Comparison of ENCODE assay signal across 10 mouse cellular contexts in the genomic region with DNA sequence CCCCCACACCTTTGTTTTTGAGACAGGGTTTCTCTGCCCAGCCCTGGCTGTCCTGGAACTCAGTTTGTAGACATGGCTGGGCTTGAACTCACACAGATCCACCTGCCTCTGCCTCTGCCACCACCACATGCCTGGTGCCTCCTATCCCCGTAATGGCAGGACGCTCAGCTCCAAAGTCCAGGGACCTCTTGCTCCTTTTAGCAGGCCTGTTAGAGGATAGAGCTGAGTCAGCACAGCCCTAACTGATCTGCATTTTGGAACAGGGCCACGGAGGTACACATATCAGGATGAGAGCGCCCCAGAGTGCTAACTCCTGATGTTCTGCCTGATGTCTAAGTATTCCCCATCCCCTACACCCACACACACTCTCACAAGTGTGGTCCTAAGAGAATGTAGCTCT. TPM values are rescaled to one million over a fixed set of nuclear protein-coding genes. Genes with fewer than 3 reads are reported as not detected.
A peak's percentile ranks its signal among the peaks of the same experiment; 100 is the strongest.
DNase-seq lines count a peak whose midpoint lies in the region; ATAC-seq and TF ChIP-seq lines count a peak whose summit lies in the region.
"Had no signal": no experiment of that assay in that cellular context is flagged by ENCODE, and none has a peak within 500 bp of the region (broad histone marks: within the 10 kb centered on the region; RNA-seq: fewer than 3 reads in every experiment).

TSS of gene Tmem86b (minus strand) at position 392 of the 400 bp plus-strand sequence.

- 96% methylated on average over 4 of the region's 4 CpGs for WGBS in thymus, adult 2 months
- 70% methylated on average over 4 of the region's 4 CpGs for WGBS in liver, embryonic 11.5 days
- 96% methylated on average over 4 of the region's 4 CpGs for WGBS in forebrain, embryonic 13.5 days

- no peak within 1 kb of the TSS for H3K4me3 ChIP-seq in thymus, adult 2 months (ENCODE audit: control insufficient read depth, insufficient read depth, low read length)
- H3K4me3 ChIP-seq in liver, embryonic 11.5 days (ENCODE audit: low read depth, low read length): peak within 1 kb of the TSS; percentile 46
- no peak within 1 kb of the TSS for H3K4me3 ChIP-seq in forebrain, embryonic 13.5 days
- H3K4me3 ChIP-seq: myocyte had no signal

- peak; percentile 21 for ATAC-seq in liver, embryonic 11.5 days (replicated peaks; ENCODE audit: low FRiP score)
- no peak for ATAC-seq in forebrain, embryonic 13.5 days
- no peak for ATAC-seq in frontal cortex, adult (ENCODE audit: low TSS enrichment)

- peak within 1 kb of the TSS; percentile 76 for H3K4me2 ChIP-seq in liver, embryonic 11.5 days
- no peak within 1 kb of the TSS for H3K4me2 ChIP-seq in forebrain, embryonic 13.5 days

- H3K36me3 ChIP-seq in thymus, adult 2 months (ENCODE audit: control insufficient read depth, insufficient read depth, low read length): peaks cover 73% of the 10 kb centered on the region
- peaks cover 41% of the 10 kb centered on the region for H3K36me3 ChIP-seq in liver, embryonic 11.5 days (ENCODE audit: control insufficient read depth, insufficient read depth, low read length)
- peaks cover 76% of the 10 kb centered on the region for H3K36me3 ChIP-seq in forebrain, embryonic 13.5 days (ENCODE audit: poor library complexity, severe bottlenecking)

- no peaks in the 10 kb centered on the region for H3K27me3 ChIP-seq in thymus, adult 2 months (ENCODE audit: control insufficient read depth, insufficient read depth, low read length)
- no peaks in the 10 kb centered on the region for H3K27me3 ChIP-seq in liver, embryonic 11.5 days (replicated peaks; ENCODE audit: control insufficient read depth, insufficient read depth, low read length)
- H3K27me3 ChIP-seq in forebrain, embryonic 13.5 days: no peaks in the 10 kb centered on the region

- H3K4me1 ChIP-seq in thymus, adult 2 months (replicated peaks; ENCODE audit: control insufficient read depth, insufficient read depth, low read length): no peaks in the 10 kb centered on the region
- peaks cover 24% of the 10 kb centered on the region for H3K4me1 ChIP-seq in liver, embryonic 11.5 days (replicated peaks; ENCODE audit: control insufficient read depth, insufficient read depth, low read length)
- no peaks in the 10 kb centered on the region for H3K4me1 ChIP-seq in forebrain, embryonic 13.5 days

- no peaks in the 10 kb centered on the region for H3K9me3 ChIP-seq in liver, embryonic 11.5 days (ENCODE audit: control insufficient read depth, low read length)
- H3K9me3 ChIP-seq in forebrain, embryonic 13.5 days (replicated peaks): no peaks in the 10 kb centered on the region

- peak; percentile 19 for DNase-seq in adrenal gland, postnatal 10 days
- DNase-seq in adrenal gland, postnatal 36 days: no peak
- DNase-seq in thymus, adult 2 months: no peak
- no peak for DNase-seq in thymus, postnatal 36 days
- no peak for DNase-seq in liver, embryonic 11.5 days (ENCODE audit: low spot score)
- DNase-seq in adipocyte (ENCODE audit: low spot score): no peak
- DNase-seq: thymus, postnatal 14 days had no signal

- TF ChIP-seq POLR2A in thymus, adult 2 months (IDR thresholded peaks at IDR 0.05; ENCODE audit: control insufficient read depth, extremely low read depth, insufficient read depth, low read length, poor library complexity): no peak

- TF ChIP-seq CTCF in thymus, adult 2 months (IDR thresholded peaks at IDR 0.05; ENCODE audit: borderline replicate concordance, control insufficient read depth, extremely low read depth, insufficient read depth, low read length, poor library complexity): no peak

- peak within 1 kb of the TSS; percentile 30; the same call in 1 of the 2 replicates for H3K9ac ChIP-seq in liver, embryonic 11.5 days (ENCODE audit: low read depth, low read length)
- H3K9ac ChIP-seq in forebrain, embryonic 13.5 days: no peak within 1 kb of the TSS

- no peak within 1 kb of the TSS for H3K27ac ChIP-seq in thymus, adult 2 months (ENCODE audit: control insufficient read depth, insufficient read depth, low read length)
- peak within 1 kb of the TSS; percentile 95 for H3K27ac ChIP-seq in liver, embryonic 11.5 days (ENCODE audit: low read depth, low read length)
- H3K27ac ChIP-seq in forebrain, embryonic 13.5 days: no peak within 1 kb of the TSS

RNA-seq across cellular contexts. Expression of gene Tmem86b, which starts in this region (rescaled TPM):
- total RNA-seq in adrenal gland, postnatal 10 days (2021): 10 to 100 TPM; 12.7 to 14.7 TPM
- 1 to 10 TPM; 5.9 to 8.2 TPM for total RNA-seq in adrenal gland, postnatal 36 days (2021)
- polyA plus RNA-seq in thymus, adult 2 months (2012; rRNA removed): 103 and 113 TPM in 2 replicates
- 12.9 and 18.0 TPM in 2 replicates for polyA plus RNA-seq in liver, embryonic 11.5 days (2014; fragmentation: Nextera tagmentation; extraction: Ambion mirVana)
- polyA plus RNA-seq in forebrain, embryonic 13.5 days (2015; fragmentation: Nextera tagmentation; extraction: Ambion mirVana): 2.9 and 3.3 TPM in 2 replicates
